Mouse (Mus musculus) MEL (cell line): Measurements from ENCODE around the gene Cbx5. TPM values are rescaled to one million over a fixed set of nuclear protein-coding genes. Genes with fewer than 3 reads are reported as not detected.
"Not testable (repeated sequence)": the region's sequence is repeated elsewhere in the genome, so short reads cannot be mapped to it uniquely, and the experiment has no call there.

Experiments used
- DNase-seq: peaks from one replicate; pipeline ENCODE4 v3.0.0; 2011; ENCODE audit warnings: low read depth, low spot score
- H3K27ac ChIP-seq: 2 replicates; pipeline ENCODE4 v1.5.1; 2012; ENCODE audit warnings: low read depth, mild to moderate bottlenecking, control low read depth, low read length, moderate library complexity; ENCODE audit not compliant: control insufficient read depth
- H3K27me3 ChIP-seq, 2 experiments: fragments of 150-350 bp in 1 of 2; sonication (generic) in 1 of 2; 2 replicates each; pipeline ENCODE4 v1.6.1; 2012; ENCODE audit warnings: low read length in 2 of 2, mild to moderate bottlenecking in 2 of 2, improper control_type of control experiment in 1 of 2, moderate library complexity in 1 of 2; ENCODE audit not compliant: insufficient read depth in 2 of 2, control insufficient read depth in 1 of 2
- H3K36me3 ChIP-seq, 2 experiments: 2 replicates each; pipeline ENCODE4 v1.6.1; 2012 to 2014; ENCODE audit warnings: low read length in 2 of 2, improper control_type of control experiment in 1 of 2, inconsistent platforms in 1 of 2, mild to moderate bottlenecking in 1 of 2; ENCODE audit not compliant: insufficient read depth in 2 of 2, control insufficient read depth in 1 of 2
- H3K4me1 ChIP-seq, 2 experiments: fragments of 150-350 bp in 1 of 2; sonication (generic) in 1 of 2; 2 replicates each; pipeline ENCODE4 v1.6.1; 2012; ENCODE audit warnings: low read length in 2 of 2, improper control_type of control experiment in 1 of 2, mild to moderate bottlenecking in 1 of 2; ENCODE audit not compliant: insufficient read depth in 2 of 2, control insufficient read depth in 1 of 2
- H3K4me3 ChIP-seq, 2 experiments: fragments of 150-350 bp in 1 of 2; sonication (generic) in 1 of 2; 2 replicates each; pipeline ENCODE4 v1.5.1; 2012; ENCODE audit warnings: low read depth in 2 of 2, low read length in 2 of 2, mild to moderate bottlenecking in 2 of 2, moderate library complexity in 2 of 2, control low read depth in 1 of 2, improper control_type of control experiment in 1 of 2; ENCODE audit not compliant: control insufficient read depth in 1 of 2, insufficient read depth in 1 of 2
- H3K79me2 ChIP-seq: 2 replicates; pipeline ENCODE4 v1.6.1; 2012; ENCODE audit warnings: mild to moderate bottlenecking, low read length, moderate library complexity; ENCODE audit not compliant: control insufficient read depth, poor library complexity, insufficient read depth
- H3K9ac ChIP-seq: 2 replicates; pipeline ENCODE4 v1.6.1; 2012; ENCODE audit warnings: low read depth, mild to moderate bottlenecking, control low read depth, low read length, moderate library complexity; ENCODE audit not compliant: control insufficient read depth, poor library complexity, severe bottlenecking
- H3K9me3 ChIP-seq: fragments of 150-350 bp; sonication (generic); replicated peaks from 2 replicates; pipeline ENCODE4 v1.6.1; 2012; ENCODE audit warnings: mild to moderate bottlenecking, low read length, improper control_type of control experiment, moderate library complexity; ENCODE audit not compliant: insufficient read depth
- CHD1 ChIP-seq: IDR thresholded peaks from 2 replicates; pipeline ENCODE4 v1.6.1; 2012; ENCODE audit warnings: low read depth, mild to moderate bottlenecking, inconsistent platforms, low read length, improper control_type of control experiment
- CTCF ChIP-seq, 3 experiments: IDR thresholded peaks in 2 of 3; conservative IDR thresholded peaks in 1 of 3; 2 replicates each; pipeline ENCODE4 v1.5.1; 2011 to 2012; ENCODE audit warnings: low read length in 3 of 3, low read depth in 2 of 3, mild to moderate bottlenecking in 2 of 3, improper control_type of control experiment in 1 of 3, inconsistent platforms in 1 of 3, mixed read lengths in 1 of 3, moderate library complexity in 1 of 3; ENCODE audit not compliant: control insufficient read depth in 1 of 3, insufficient read depth in 1 of 3, poor library complexity in 1 of 3, severe bottlenecking in 1 of 3
- ELF1 ChIP-seq: IDR thresholded peaks from 2 replicates; pipeline ENCODE4 v1.6.1; 2014; ENCODE audit warnings: low read depth, mild to moderate bottlenecking, inconsistent platforms, low read length, improper control_type of control experiment, moderate library complexity
- JUND ChIP-seq: IDR thresholded peaks from 2 replicates; pipeline ENCODE4 v1.6.1; 2011; ENCODE audit warnings: low read depth, mild to moderate bottlenecking, improper control_type of control experiment, low read length
- NELFE ChIP-seq: IDR thresholded peaks from 2 replicates; pipeline ENCODE4 v1.6.1; 2011; ENCODE audit warnings: low read depth, low read length, improper control_type of control experiment
- POLR2A ChIP-seq, 2 experiments: IDR thresholded peaks; 2 replicates each; pipeline ENCODE4 v1.6.1; 2011 to 2012; ENCODE audit warnings: low read length in 2 of 2, mild to moderate bottlenecking in 2 of 2, control low read depth in 1 of 2, improper control_type of control experiment in 1 of 2, low read depth in 1 of 2, moderate library complexity in 1 of 2; ENCODE audit not compliant: control insufficient read depth in 1 of 2, insufficient read depth in 1 of 2, poor library complexity in 1 of 2
- POLR2AphosphoS2 ChIP-seq: IDR thresholded peaks from 2 replicates; pipeline ENCODE4 v1.6.1; 2011; ENCODE audit warnings: low read length, improper control_type of control experiment
- RAD21 ChIP-seq: IDR thresholded peaks from 2 replicates; pipeline ENCODE4 v1.6.1; 2011; ENCODE audit warnings: mild to moderate bottlenecking, low read depth, low read length, improper control_type of control experiment
- SIN3A ChIP-seq: IDR thresholded peaks from 2 replicates; pipeline ENCODE4 v1.6.1; 2012; ENCODE audit warnings: low read length, improper control_type of control experiment, inconsistent platforms
- SMC3 ChIP-seq: IDR thresholded peaks from 2 replicates; pipeline ENCODE4 v1.6.1; 2011; ENCODE audit warnings: low read depth, low read length, improper control_type of control experiment
- USF2 ChIP-seq, 2 experiments: IDR thresholded peaks; 2 replicates each; pipeline ENCODE4 v1.6.1; 2011 to 2012; ENCODE audit warnings: improper control_type of control experiment in 2 of 2, low read length in 2 of 2, borderline replicate concordance in 1 of 2, inconsistent platforms in 1 of 2, low read depth in 1 of 2, mild to moderate bottlenecking in 1 of 2; ENCODE audit not compliant: insufficient read depth in 1 of 2
- ZKSCAN1 ChIP-seq: IDR thresholded peaks from 2 replicates; pipeline ENCODE4 v1.6.1; 2012; ENCODE audit warnings: low read depth, mild to moderate bottlenecking, inconsistent platforms, low read length, improper control_type of control experiment, moderate library complexity
- polyA plus RNA-seq, 2 experiments: library from polyadenylated mRNA; stranded (reverse) in 1 of 2; unstranded in 1 of 2; fragments of >175 nt in 1 of 2; fragments of >200 nt in 1 of 2; gene quantifications; 2 replicates each; pipeline versions ENCODE4 v1.2.1 to v1.2.4; 2012; ENCODE audit warnings: low replicate concordance in 2 of 2, low read depth in 1 of 2; ENCODE audit not compliant: insufficient read length in 2 of 2, insufficient read depth in 1 of 2, missing spikeins in 1 of 2
- total RNA-seq: library from RNA; depleted of rRNA; stranded (reverse); fragments of 300-350 nt; gene quantifications from 2 replicates; pipeline ENCODE4 v1.2.3, GENCODE M21; 2012

The Cbx5 gene
- total and polyA plus RNA-seq, 3 experiments: 39.8 to 67.1 (median 42.4) TPM

GRCm38 (mm10) chr15:103251595-103251994, 12.0 kb upstream of the Cbx5 start (continued):
- TF ChIP-seq USF2 (IDR thresholded peaks at IDR 0.05; ENCODE audit: borderline replicate concordance in 1 of 2, insufficient read depth in 1 of 2, low read depth in 1 of 2, low read length in 2 of 2) (no peak), POLR2A (IDR thresholded peaks at IDR 0.05; ENCODE audit: control insufficient read depth in 1 of 2, insufficient read depth in 1 of 2, low read depth in 1 of 2, low read length in 2 of 2, poor library complexity in 1 of 2) (peak in 1 of 2 experiments; percentile 63; a peak in 2 of 4 replicates), SMC3 (peak; percentile 14; the same call in 1 of the 2 replicates), ELF1 (no peak), CHD1 (no peak), ZKSCAN1 (no peak), NELFE (0 out of 2 replicates have a peak, but pooled peaks have one; percentile 48), POLR2AphosphoS2 (peak; percentile 42; the same call in 1 of the 2 replicates), SIN3A (peak; percentile 68; the same call in 1 of the 2 replicates), CTCF (IDR thresholded peaks at IDR 0.05 in 2 of 3, conservative IDR thresholded peaks at IDR 0.05 in 1 of 3; ENCODE audit: control insufficient read depth in 1 of 3, insufficient read depth in 1 of 3, low read depth in 2 of 3, low read length in 3 of 3, poor library complexity in 1 of 3, severe bottlenecking in 1 of 3) (no peak), JUND (no peak)

- Histone ChIP-seq H3K36me3 (peaks cover 0 to 23% of the 10 kb centered on the region in 2 experiments; a peak in 3 of 4 replicates), H3K79me2 (peaks cover 51% of the 10 kb centered on the region), H3K27ac (peak overlapping the region; percentile 92), H3K27me3 (no peaks in the 10 kb centered on the region), H3K4me1 (peaks cover 0 to 7% of the 10 kb centered on the region in 2 experiments; a peak in 3 of 4 replicates), H3K9ac (peak overlapping the region; percentile 64), H3K9me3 (no peaks in the 10 kb centered on the region), H3K4me3 (peak overlapping the region in 1 of 2 experiments; percentile 48; a peak in 3 of 4 replicates)
- TF ChIP-seq RAD21 (peak; percentile 36), CTCF (IDR thresholded peaks at IDR 0.05 in 2 of 3, conservative IDR thresholded peaks at IDR 0.05 in 1 of 3; ENCODE audit: control insufficient read depth in 1 of 3, insufficient read depth in 1 of 3, low read depth in 2 of 3, low read length in 3 of 3, poor library complexity in 1 of 3, severe bottlenecking in 1 of 3) (peak; percentile 64 to 73 (median 69)), POLR2A (IDR thresholded peaks at IDR 0.05; ENCODE audit: control insufficient read depth in 1 of 2, insufficient read depth in 1 of 2, low read depth in 1 of 2, low read length in 2 of 2, poor library complexity in 1 of 2) (no peak; a peak in 1 of 4 replicates), SMC3 (peak; percentile 64)
- DNase-seq: peak; percentile 50
These were observed 10.7 kb upstream of the Cbx5 start for GRCm38 (mm10) chr15:103250195-103250740.

- not testable (repeated sequence) for H3K9ac ChIP-seq, H3K9me3 ChIP-seq, DNase-seq, H3K27ac ChIP-seq, H3K4me1 ChIP-seq, H3K4me3 ChIP-seq, H3K27me3 ChIP-seq
- peaks cover 0 to 28% of the 10 kb centered on the region in 2 experiments; a peak in 3 of 4 replicates for H3K36me3 ChIP-seq
- H3K79me2 ChIP-seq: peaks cover 46% of the 10 kb centered on the region
These were observed 9.9 kb upstream of the Cbx5 start for GRCm38 (mm10) chr15:103249511-103249910.
